Mouse (Mus musculus) left cerebral cortex, adult 18-20 months (tissue): Measurements from ENCODE around the gene 2610042L04Rik. TPM values are rescaled to one million over a fixed set of nuclear protein-coding genes. Genes with fewer than 3 reads are reported as not detected.
"Not testable (repeated sequence)": the region's sequence is repeated elsewhere in the genome, so short reads cannot be mapped to it uniquely, and the experiment has no call there.

Experiments used
- DNase-seq, 2 experiments: peaks; one replicate each; pipeline ENCODE4 v3.0.0; 2021 to 2022; ENCODE audit warnings: low spot score in 2 of 2, mixed read lengths in 1 of 2
- long read RNA-seq, 2 experiments: library from polyadenylated mRNA; stranded (forward); transcript quantifications; one replicate each; pipeline ENCODE4 v2.0.0; 2021
- total RNA-seq, 2 experiments: library from RNA; stranded (reverse); gene quantifications; 2 replicates each; pipeline ENCODE4 v1.2.3; 2021

Gene 2610042L04Rik
- total RNA-seq, result under 1 TPM; 0.45 to 0.49 TPM
- long read RNA-seq, experiment 1, partial matches to known transcripts, result 0 of 1 reads
- long read RNA-seq, experiment 1, other reads (novel, unspliced or antisense), result 0 of 1 reads
- long read RNA-seq, experiment 2, partial matches to known transcripts, result 0 of 1 reads
- long read RNA-seq, experiment 2, other reads (novel, unspliced or antisense), result 0 of 1 reads

DNA sequence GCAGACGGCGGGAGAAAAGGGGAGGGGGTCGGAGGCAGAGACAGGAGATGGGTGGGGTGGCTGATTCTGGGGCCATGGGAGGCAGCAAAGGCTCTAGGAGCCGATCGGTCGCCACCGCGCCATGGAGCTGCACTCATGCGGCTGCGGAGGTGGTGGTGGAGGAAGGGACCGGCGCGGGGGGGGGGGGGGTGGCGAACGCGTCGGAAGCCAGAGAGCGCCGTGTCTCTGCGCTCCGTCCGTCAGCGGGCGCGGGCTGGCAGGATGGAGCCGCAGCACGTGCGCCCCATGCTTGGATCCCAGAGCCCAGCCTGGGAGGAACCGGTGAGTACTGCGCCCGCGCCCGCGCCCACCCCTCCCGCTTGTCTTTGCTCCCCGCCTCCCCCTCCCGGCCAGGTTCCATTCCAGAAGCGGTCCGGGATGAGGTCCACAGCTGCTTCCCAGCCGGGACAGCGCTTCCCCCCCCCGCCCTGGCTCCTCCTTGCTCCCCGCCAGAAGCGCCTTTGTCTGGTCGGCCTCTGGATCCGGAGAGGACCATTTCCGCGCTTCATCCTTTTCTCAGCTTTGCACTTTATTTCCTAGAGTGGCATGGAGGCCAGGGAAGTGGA, at the start of gene 2610042L04Rik:
Gene 2610042L04Rik, plus strand, starts transcription at position 288 of the 605 bp plus-strand sequence.
- peak in 1 of 2 experiments; percentile 3 for DNase-seq

DNA sequence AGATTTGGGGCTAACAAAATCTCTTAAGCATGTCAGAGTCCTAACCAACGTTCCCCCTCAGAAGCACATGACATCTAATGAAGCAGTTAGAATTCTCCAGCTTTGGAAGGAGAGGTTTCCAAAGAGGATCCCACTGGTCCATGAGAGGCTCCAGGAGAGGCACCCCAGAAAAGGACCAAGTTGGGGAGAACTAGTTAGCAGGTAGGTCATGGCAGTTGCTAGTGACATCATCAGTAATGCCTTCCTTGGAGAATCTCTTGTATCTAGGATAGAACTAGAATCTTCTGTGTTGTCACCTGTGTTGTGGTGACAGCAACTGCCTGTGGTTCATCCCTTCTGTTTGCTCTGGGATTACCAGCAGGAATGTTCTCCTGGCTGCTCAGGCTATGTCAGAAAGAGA, 17.6 kb upstream of the 2610042L04Rik start, which contains the start of gene Gm3149:
Gene Gm3149, plus strand, starts transcription at position 301 of the 400 bp plus-strand sequence.
- not testable (repeated sequence) for DNase-seq

DNA sequence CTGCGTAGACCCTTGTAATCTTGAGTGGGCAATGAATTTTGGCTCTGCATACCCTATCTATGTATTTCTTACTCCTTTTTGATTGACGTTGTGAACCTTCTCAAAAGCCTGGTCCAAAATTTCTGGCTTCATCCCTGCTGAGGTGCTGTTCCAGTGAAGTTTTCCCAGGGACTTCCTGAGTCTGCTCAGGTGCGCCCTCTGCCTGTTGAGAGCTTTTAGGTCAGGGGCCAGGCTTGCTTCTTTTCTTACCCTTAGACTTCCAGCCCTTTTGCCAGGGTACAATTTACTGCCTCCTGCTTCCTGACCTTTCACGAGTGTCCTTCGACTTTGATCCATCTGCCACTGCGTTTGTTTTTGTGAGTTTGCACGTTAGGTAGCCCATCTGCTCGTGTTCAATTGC, 943 bp downstream of the 2610042L04Rik start:
- DNase-seq, result not testable (repeated sequence)

DNA sequence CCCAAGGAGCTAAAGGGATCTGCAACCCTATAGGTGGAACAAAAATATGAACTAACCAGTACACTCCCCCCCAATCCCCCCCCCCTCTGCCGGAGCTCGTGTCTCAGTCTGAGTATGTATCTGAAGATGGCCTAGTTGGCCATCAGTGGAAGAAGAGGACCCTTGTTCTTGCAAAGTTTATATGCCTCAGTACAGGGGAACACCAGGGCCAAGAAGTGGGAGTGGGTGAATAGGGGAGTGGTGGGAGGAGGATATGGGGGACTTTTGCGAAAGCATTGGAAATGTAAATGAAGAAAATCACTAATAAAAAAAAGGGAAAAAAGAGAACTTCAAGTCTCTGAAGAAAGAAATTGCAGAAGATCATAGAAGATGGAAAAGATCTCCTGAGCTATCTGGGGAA, 34.4 kb downstream of the 2610042L04Rik start:
- DNase-seq, result not testable (repeated sequence)

DNA sequence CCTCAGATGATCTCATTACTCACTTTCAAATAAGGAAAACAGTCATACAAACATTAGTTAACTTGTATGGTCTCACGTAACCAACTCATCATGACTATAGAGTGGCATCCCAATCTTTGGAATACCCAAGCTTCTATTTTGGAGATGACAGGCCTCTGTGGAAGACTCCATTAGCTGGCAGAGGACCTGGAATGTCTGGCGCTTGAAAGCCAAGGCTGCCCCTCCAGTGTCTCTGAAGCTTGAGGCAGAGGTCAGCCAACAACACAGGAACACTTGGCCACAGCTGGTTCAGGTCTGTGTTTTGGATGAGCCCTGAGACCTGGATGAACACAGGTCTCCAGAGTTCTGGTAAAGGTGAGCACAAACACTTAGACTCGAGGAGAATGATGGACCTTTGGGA, 35.1 kb downstream of the 2610042L04Rik start:
- not testable (repeated sequence) for DNase-seq

DNA sequence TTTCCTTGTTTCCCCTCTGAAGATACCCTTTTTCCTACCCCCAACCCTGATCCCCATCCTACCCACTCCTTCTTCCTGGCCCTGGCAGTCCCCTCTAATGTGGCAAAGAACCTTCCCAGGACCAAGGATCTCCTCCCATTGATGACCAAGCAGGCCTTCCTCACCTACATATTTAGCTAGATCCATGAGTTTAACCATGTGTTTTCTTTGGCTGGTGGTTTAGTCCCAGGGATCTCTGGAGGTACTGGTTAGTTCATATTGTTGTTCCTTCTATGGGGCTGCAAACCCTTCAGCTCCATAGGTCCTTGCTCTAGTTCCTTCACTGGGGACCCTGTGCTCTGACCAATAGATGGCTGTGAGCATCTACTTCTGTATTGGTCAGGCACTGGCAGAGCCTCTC, 43.3 kb downstream of the 2610042L04Rik start:
- not testable (repeated sequence) for DNase-seq

DNA sequence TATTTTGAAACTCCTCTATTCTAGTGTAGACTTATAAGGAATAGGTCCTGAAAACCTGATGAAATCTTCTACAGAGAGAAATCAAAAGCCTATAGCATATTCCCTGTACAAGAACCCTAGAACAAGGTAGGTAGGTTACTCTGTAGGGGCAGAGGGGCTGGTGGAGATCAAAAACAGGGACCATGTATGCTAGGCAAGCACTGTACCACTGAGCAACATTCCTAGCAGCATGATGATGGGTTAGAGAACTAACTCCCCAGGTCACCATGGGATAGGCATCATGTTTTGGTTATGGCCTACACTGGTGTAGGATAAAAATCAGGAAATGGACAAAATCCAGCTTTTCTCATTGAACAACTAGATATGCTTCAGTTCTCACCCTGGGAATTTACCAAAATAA, 51.0 kb downstream of the 2610042L04Rik start:
- DNase-seq, result not testable (repeated sequence)

DNA sequence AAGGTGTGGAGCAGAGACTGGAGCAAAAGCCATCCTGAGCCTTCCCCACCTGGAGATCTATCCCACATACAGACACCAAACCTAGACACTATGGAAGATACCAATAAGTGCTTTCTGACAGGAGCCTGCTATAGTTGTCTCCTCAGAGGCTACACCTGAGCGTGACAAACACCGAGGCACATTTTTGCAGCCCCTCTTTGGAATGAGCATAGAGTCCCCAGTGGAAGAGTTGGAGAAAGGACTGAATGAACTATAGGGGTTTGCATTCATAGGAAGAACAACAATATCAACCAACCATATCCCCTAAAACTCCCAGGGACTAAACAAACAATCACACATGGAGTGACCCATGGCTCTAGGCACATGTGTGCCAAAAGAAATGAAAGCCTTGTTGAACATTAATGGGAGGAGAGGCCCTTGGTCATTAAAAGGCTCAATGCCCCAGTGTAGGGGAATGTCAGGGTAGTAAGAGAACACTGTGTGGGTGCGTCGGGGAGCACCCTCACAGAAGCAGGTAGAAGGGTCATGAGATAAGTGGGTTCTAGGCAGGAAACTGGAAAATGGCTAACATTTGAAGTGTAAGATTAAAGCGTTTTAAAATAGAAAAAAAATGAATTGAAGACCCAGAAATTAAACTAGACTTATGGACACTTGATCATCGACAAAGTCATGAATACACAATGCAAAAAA, 58.4 kb downstream of the 2610042L04Rik start:
- not testable (repeated sequence) for DNase-seq

DNA sequence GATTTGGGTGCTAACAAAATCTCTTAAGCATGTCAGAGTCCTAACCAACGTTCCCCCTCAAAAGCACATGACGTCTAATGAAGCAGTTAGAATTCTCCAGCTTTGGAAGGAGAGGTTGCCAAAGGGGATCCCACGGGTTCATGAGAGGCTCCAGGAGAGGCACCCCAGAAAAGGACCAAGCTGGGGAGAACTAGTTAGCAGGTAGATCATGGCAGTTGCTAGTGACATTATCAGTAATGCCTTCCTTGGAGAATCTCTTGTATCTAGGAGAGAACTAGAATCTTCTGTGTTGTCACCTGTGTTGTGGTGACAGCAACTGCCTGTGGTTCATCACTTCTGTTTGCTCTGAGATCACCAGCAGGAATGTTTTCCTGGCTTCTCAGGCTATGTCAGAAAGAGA, 62.7 kb downstream of the 2610042L04Rik start, which contains the start of gene Gm3159:
Gene Gm3159, plus strand, starts transcription at position 301 of the 400 bp plus-strand sequence.
- DNase-seq, result not testable (repeated sequence)

DNA sequence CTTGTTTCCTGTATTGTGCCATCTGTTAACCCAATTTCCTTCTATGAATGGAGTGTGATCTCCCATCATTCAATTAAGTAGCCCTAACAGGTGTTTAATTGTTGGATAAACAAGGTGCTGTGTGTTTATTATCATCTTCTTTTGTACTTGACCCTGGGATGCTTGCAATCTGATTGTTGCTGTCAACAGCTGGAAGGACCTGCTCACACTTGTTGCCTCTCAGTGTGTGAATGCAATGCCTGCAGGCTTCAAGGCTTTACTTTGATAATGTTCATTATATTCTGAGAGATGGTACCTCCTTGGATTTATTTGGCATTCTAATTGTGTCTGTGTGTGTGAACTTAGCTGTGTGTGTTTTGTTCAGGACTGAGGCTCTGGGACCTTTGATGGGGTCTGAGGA, 64.1 kb downstream of the 2610042L04Rik start:
- DNase-seq, result not testable (repeated sequence)

DNA sequence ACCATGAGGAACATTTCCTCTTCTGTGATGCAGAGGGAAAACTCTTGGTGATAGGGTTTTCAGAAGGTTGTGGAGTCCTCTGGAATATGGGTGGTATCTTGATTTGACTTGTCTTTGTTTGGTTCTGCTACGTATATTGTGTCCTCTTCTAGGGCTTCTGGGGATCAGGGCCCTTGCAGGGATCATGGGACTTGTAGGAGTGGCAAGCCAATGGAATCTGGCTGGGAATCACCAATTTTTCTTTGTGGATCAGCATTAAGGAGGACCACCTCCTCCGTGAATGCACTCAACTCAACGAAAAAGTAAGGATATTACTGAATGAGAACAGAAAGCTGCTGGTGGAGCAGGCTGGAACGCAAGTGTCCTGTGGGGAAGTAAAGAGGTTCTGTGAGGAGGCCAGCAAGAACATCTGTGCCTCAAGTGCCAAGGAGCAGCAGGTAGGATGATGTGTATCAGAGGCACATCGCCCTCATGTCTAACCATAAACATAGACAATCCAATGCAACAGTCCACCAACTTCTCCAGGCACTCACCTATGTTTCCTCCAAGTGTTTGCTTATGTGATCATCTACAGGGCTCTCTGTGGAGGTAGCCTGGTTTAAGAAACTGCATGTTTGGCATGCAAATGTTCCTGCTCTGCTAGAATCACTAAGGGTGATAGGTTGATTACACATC, 65.7 kb downstream of the 2610042L04Rik start:
- not testable (repeated sequence) for DNase-seq

DNA sequence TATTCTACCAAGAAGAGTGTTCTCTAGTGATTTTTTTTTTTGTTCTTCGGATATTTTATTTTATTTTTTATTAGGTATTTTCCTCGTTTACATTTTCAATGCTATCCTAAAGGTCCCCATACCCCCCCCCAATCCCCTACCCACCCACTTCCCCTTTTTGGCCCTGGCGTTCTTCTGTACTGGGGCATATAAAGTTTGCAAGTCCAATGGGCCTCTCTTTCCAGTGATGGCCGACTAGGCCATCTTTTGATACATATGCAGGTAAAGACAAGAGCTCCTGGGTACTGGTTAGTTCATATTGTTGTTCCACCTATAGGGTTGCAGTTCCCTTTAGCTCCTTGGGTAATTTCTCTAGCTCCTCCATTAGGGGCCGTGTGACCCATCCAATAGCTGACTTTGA, 66.7 kb downstream of the 2610042L04Rik start:
- not testable (repeated sequence) for DNase-seq

DNA sequence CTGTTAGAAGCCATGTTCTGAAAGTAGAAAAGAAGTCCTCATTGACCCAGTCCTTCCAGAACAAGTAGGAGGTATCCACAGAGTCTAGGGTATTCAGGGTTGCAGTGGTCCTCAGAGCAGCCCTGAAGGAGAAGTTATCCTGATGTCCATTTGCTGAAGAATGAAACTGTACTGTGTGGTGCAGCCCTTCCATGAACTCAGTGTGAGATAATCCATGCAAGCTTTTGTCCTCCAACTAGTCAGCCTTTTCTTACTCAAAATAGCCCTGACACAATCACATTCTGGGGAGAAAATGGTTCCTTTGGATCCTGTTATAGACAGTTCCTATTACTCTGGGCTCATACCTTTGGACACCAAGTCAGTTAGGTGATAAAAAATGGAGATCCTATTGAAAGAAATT, 69.3 kb downstream of the 2610042L04Rik start:
- DNase-seq, result not testable (repeated sequence)

Other genes starting within 250 kb of the 2610042L04Rik start
- 1 to 10 TPM; 2.3 to 3.9 TPM for gene Gm8108, start 224.2 kb upstream of the 2610042L04Rik start, total RNA-seq
- gene Gm3127, start 169.7 kb upstream of the 2610042L04Rik start, total RNA-seq, result not detected
- gene Gm2974, start 152.2 kb upstream of the 2610042L04Rik start, total RNA-seq, result under 1 TPM; 0.28 to 0.79 TPM
- not detected for gene Gm3138, start 85.1 kb upstream of the 2610042L04Rik start, total RNA-seq
- gene Gm3149, start 17.5 kb upstream of the 2610042L04Rik start, total RNA-seq, result not detected
- gene Gm3159, start 62.8 kb downstream of the 2610042L04Rik start, total RNA-seq, result not detected
- under 1 TPM; 0.42 to 0.82 TPM for gene Gm3164, start 80.7 kb downstream of the 2610042L04Rik start, total RNA-seq
- gene Gm3173, start 96.2 kb downstream of the 2610042L04Rik start, total RNA-seq, result 1 to 10 TPM in 1 of 2 experiments, not detected in 1; 1.9 TPM
- gene Gm3182, start 147.0 kb downstream of the 2610042L04Rik start, total RNA-seq, result not detected
- not detected for gene Gm3047, start 220.6 kb downstream of the 2610042L04Rik start, total RNA-seq